Mouse (Mus musculus): Measurements from ENCODE around the gene Dnajc6.

Dnajc6 gene

GRCm38 (mm10) chr4:101506372-101506771, 9.9 kb downstream of the Dnajc6 start:
- DNase-seq (ENCODE audit: low spot score in 2 of 2) = no peak

- DNase-seq (ENCODE audit: low spot score in 2 of 2) = no peak
Observed at GRCm38 (mm10) chr4:101507571-101508422, 11.3 kb downstream of the Dnajc6 start.

- no peak for DNase-seq (ENCODE audit: low spot score in 2 of 2)
Observed at GRCm38 (mm10) chr4:101508431-101508830, 12.0 kb downstream of the Dnajc6 start.

GRCm38 (mm10) chr4:101508851-101509577, 12.6 kb downstream of the Dnajc6 start:
- no peak for DNase-seq (ENCODE audit: low spot score in 2 of 2)

GRCm38 (mm10) chr4:101510111-101510903, 13.9 kb downstream of the Dnajc6 start:
- no peak for DNase-seq (ENCODE audit: low spot score in 2 of 2)

GRCm38 (mm10) chr4:101510904-101511210, 14.4 kb downstream of the Dnajc6 start:
- no peak for DNase-seq (ENCODE audit: low spot score in 2 of 2)

GRCm38 (mm10) chr4:101511768-101512521, 15.5 kb downstream of the Dnajc6 start:
- DNase-seq (ENCODE audit: low spot score in 2 of 2) = no peak

GRCm38 (mm10) chr4:101513251-101513650, 16.8 kb downstream of the Dnajc6 start:
- DNase-seq (ENCODE audit: low spot score in 2 of 2) = no peak

- no peak for DNase-seq (ENCODE audit: low spot score in 2 of 2)
Observed at GRCm38 (mm10) chr4:101515853-101516252, 19.4 kb downstream of the Dnajc6 start.

- no peak for DNase-seq (ENCODE audit: low spot score in 2 of 2)
Observed at GRCm38 (mm10) chr4:101516434-101517168, 20.2 kb downstream of the Dnajc6 start.

GRCm38 (mm10) chr4:101531901-101532300, 35.5 kb downstream of the Dnajc6 start:
- DNase-seq (ENCODE audit: low spot score in 2 of 2) = no peak

GRCm38 (mm10) chr4:101540516-101540915, 44.1 kb downstream of the Dnajc6 start:
- DNase-seq (ENCODE audit: low spot score in 2 of 2) = no peak

GRCm38 (mm10) chr4:101549958-101550591, 53.6 kb downstream of the Dnajc6 start:
- peak; percentile 3 to 29 for DNase-seq (ENCODE audit: low spot score in 2 of 2)

GRCm38 (mm10) chr4:101550671-101551161, 54.3 kb downstream of the Dnajc6 start:
- DNase-seq (ENCODE audit: low spot score in 2 of 2) = peak; percentile 13 to 30

- DNase-seq (ENCODE audit: low spot score in 2 of 2) = no peak
Observed at GRCm38 (mm10) chr4:101551425-101551824, 55.0 kb downstream of the Dnajc6 start.

GRCm38 (mm10) chr4:101552372-101552771, 55.9 kb downstream of the Dnajc6 start:
- DNase-seq (ENCODE audit: low spot score in 2 of 2) = no peak

- no peak for DNase-seq (ENCODE audit: low spot score in 2 of 2)
Observed at GRCm38 (mm10) chr4:101555016-101555415, 58.6 kb downstream of the Dnajc6 start.

GRCm38 (mm10) chr4:101560137-101560536, 63.7 kb downstream of the Dnajc6 start:
- DNase-seq (ENCODE audit: low spot score in 2 of 2) = no peak

GRCm38 (mm10) chr4:101562836-101563235, 66.4 kb downstream of the Dnajc6 start:
- no peak for DNase-seq (ENCODE audit: low spot score in 2 of 2)

GRCm38 (mm10) chr4:101563607-101564006, 67.2 kb downstream of the Dnajc6 start:
- DNase-seq (ENCODE audit: low spot score in 2 of 2) = no peak
